Mouse (Mus musculus) hindbrain, embryonic 10.5 days (tissue): ENCODE measurements around the gene Igf1r. TPM values are rescaled to one million over a fixed set of nuclear protein-coding genes. Genes with fewer than 3 reads are reported as not detected.
A peak's percentile ranks its signal among the peaks of the same experiment; 100 is the strongest.

ENCODE experiments used
- DNase-seq: peaks from one replicate; pipeline ENCODE4 v3.0.0-alpha.2; 2017; ENCODE audit warnings: low spot score
- H3K27ac ChIP-seq: fragments of 300-500 bp; sonication (generic); 2 replicates; pipeline ENCODE4 v1.5.1; 2016; ENCODE audit warnings: mild to moderate bottlenecking, moderate library complexity
- H3K27me3 ChIP-seq: fragments of 300-500 bp; sonication (generic); 2 replicates; pipeline ENCODE4 v1.6.1; 2016; ENCODE audit warnings: mild to moderate bottlenecking; ENCODE audit not compliant: poor library complexity, insufficient read depth, severe bottlenecking
- H3K36me3 ChIP-seq: fragments of 300-500 bp; sonication (generic); 2 replicates; pipeline ENCODE4 v1.6.1; 2016; ENCODE audit warnings: mild to moderate bottlenecking, moderate library complexity
- H3K4me1 ChIP-seq: fragments of 300-500 bp; sonication (generic); replicated peaks from 2 replicates; pipeline ENCODE4 v1.6.1; 2016; ENCODE audit warnings: mild to moderate bottlenecking
- H3K4me3 ChIP-seq: fragments of 300-500 bp; sonication (generic); 2 replicates; pipeline ENCODE4 v1.5.1; 2016; ENCODE audit warnings: mild to moderate bottlenecking, moderate library complexity
- H3K9me3 ChIP-seq: fragments of 300-500 bp; sonication (generic); 2 replicates; pipeline ENCODE4 v1.6.1; 2016; ENCODE audit warnings: mild to moderate bottlenecking, moderate library complexity
- WGBS: fragments of 180-500 bp; shearing (Covaris S2); methylation state at CpG from one replicate; pipeline ENCODE4 v1.1.7; 2016; 5-methylcytosine and 5-hydroxymethylcytosine counted together
- polyA plus RNA-seq: library from polyadenylated mRNA; unstranded; fragments of >200 nt; fragmentation: Nextera tagmentation; extraction: Ambion mirVana; gene quantifications from 2 replicates; pipeline ENCODE4 v1.2.1, GENCODE M21; 2016

Gene Igf1r
- polyA plus RNA-seq, 1 experiment from 2014 or later, result 24.9 TPM

DNA sequence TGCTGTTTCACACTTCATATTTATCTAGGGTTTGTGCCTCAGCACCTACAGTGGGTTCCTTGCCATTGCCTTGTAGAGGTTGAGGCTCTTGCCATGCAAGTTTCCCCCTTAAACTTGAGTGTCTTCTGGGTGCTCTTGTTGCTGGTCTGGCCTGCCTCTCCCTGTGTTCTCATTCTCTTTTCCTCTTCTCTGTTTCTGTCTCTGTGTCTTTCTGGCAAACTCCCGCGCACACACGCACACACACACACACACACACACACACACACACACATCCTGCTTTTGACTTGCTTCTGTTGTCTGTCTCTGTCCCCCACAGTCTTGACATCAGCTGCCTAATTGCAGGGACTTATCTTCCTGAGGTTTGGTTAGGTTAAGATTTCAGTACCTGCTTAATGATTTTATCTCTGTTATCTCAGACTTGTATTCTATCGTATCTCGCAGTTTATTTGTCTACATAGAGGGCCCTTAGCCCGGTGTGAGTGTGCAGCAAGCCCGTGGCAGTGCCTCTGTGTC, 41.8 kb downstream of the Igf1r start:
- WGBS, result 82% methylated on average over 7 of the region's 7 CpGs

GRCm38 (mm10) chr7:67995276-67995675, 42.6 kb downstream of the Igf1r start:
- H3K27ac ChIP-seq, result no peak overlapping the region
- H3K4me1 ChIP-seq, result peaks cover 41% of the 10 kb centered on the region
- H3K27me3 ChIP-seq, result no peaks in the 10 kb centered on the region
- no peaks in the 10 kb centered on the region for H3K9me3 ChIP-seq
- peaks cover 8% of the 10 kb centered on the region; the same call in 1 of the 2 replicates for H3K36me3 ChIP-seq
- 57% methylated on average over 8 of the region's 8 CpGs for WGBS
- no peak for DNase-seq
- H3K4me3 ChIP-seq, result no peak overlapping the region

More for the DNA sequence above, 41.8 kb downstream of the Igf1r start:
- Histone ChIP-seq H3K27ac (no peak overlapping the region), H3K36me3 (0 out of 2 replicates have a peak, but pooled peaks cover 4% of the 10 kb centered on the region), H3K4me3 (no peak overlapping the region), H3K9me3 (no peaks in the 10 kb centered on the region), H3K27me3 (no peaks in the 10 kb centered on the region), H3K4me1 (peaks cover 41% of the 10 kb centered on the region)
- no peak for DNase-seq

DNA sequence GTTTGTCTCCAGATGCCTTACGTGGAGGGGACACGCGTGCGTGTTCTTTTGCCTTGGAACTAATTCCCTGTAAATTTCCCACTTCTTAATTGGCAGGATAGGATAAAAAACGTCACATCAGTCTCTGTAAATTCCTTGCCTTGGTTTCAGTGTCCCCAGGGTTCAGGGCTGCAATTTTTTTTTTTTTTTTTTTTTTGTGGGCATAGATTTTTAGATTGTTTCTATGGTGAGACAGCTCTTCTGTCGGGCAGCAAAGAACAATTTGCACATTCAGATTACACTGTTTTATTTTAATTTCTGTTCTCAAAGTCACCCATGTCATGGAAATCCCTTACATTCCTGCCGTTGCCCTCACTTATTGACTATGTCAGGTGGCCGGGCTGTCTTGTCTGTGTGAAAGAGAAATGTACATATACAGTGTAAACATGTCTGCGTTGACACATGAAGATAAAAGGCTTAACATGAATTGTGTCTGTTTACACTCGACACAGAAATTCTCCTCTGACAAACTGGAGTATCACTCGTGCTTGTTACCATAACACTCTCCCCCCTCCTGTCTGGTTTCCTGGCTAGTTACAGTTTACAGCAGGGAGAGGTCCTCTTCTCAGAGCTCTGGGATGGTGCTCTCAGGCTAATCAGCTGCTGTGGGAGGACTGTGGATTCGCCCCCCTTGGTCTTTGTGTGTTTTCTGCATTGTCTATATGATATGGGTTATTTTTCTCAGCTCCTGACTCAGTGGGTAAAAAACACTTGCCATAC, 43.8 kb downstream of the Igf1r start:
- Histone ChIP-seq H3K27ac (no peak overlapping the region), H3K36me3 (peaks cover 19% of the 10 kb centered on the region), H3K4me3 (no peak overlapping the region), H3K27me3 (no peaks in the 10 kb centered on the region), H3K4me1 (peaks cover 41% of the 10 kb centered on the region), H3K9me3 (no peaks in the 10 kb centered on the region)
- no peak for DNase-seq
- 75% methylated on average over 12 of the region's 12 CpGs for WGBS

- no peak overlapping the region for H3K4me3 ChIP-seq
- WGBS, result 86% methylated on average over 5 of the region's 5 CpGs
- no peak overlapping the region for H3K27ac ChIP-seq
- H3K9me3 ChIP-seq, result no peaks in the 10 kb centered on the region
- H3K36me3 ChIP-seq, result peaks cover 56% of the 10 kb centered on the region
- H3K27me3 ChIP-seq, result no peaks in the 10 kb centered on the region
- no peak for DNase-seq
- H3K4me1 ChIP-seq, result peaks cover 22% of the 10 kb centered on the region
Observed at GRCm38 (mm10) chr7:68001269-68001668, 48.6 kb downstream of the Igf1r start.

DNA sequence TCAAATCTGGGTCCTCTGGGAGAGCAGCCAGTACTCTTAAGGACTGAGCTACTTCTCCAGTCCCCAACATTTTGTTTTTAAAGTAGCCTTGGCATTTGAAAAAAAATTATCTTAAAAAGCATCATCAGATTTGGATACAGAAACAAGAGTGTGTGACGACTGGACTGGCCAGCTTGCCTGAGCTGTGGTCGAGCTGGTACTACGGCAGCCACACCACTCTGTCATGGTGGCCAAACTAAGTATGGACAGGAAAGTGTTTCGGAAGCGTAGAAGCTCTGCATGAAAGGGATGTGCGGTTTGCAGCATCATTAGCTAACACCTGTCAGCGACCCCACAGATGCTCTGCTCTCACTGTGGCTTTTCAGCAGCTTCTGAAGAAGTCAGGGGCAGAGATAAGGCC, 53.4 kb downstream of the Igf1r start:
- no peak overlapping the region for H3K4me3 ChIP-seq
- 93% methylated on average over 7 of the region's 7 CpGs for WGBS
- DNase-seq, result no peak
- H3K27ac ChIP-seq, result no peak overlapping the region
- peaks cover 22% of the 10 kb centered on the region for H3K4me1 ChIP-seq
- H3K9me3 ChIP-seq, result no peaks in the 10 kb centered on the region
- peaks cover 84% of the 10 kb centered on the region for H3K36me3 ChIP-seq
- H3K27me3 ChIP-seq, result no peaks in the 10 kb centered on the region

DNA sequence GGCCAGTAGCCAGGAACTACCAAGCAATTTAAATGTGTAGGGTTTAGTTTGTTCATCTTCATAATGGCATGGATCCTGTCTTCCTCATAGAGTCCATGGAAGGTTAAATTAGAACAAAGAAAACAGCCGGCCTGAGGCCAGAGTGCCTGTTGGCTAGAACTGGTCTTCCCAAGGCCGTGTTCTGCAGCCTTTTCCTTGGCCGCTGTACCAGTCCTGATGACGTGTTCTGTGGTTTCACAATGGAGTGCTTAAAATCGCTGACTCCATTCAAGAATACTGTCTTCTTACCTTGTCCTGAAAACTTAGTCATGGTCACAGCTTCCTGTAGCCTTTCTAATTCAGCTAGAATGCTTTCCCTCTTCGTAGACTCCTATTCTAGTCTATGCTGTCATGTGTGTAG, 53.9 kb downstream of the Igf1r start:
- Histone ChIP-seq H3K27me3 (no peaks in the 10 kb centered on the region), H3K9me3 (no peaks in the 10 kb centered on the region), H3K27ac (no peak overlapping the region), H3K4me3 (no peak overlapping the region), H3K4me1 (peaks cover 23% of the 10 kb centered on the region), H3K36me3 (peaks cover 82% of the 10 kb centered on the region)
- 86% methylated on average over 6 of the region's 6 CpGs for whole genome bisulfite sequencing
- no peak for DNase-seq

GRCm38 (mm10) chr7:68009635-68010034, 57.0 kb downstream of the Igf1r start:
- WGBS, result 52% methylated on average over 8 of the region's 8 CpGs

DNA sequence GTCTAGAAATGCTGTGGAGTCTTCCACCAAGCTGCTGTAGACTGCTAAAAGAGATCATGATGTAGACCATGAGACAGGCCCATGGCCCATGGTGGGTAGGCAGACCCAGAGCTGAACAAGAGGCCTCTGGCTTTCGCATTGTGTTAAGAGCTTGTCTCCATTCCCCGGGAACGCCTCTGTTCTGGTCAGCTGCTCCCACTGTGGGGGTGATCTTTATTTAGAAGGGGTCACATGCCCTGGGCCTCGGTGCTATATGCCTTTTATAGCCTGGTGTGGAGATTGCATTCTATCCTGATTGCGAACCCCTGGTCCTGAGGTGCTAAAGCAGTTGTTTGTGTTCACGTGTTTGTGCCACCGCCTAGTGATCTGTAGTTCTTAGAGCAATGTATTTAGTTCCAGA, 57.5 kb downstream of the Igf1r start:
- peaks cover 74% of the 10 kb centered on the region for H3K36me3 ChIP-seq
- H3K4me3 ChIP-seq, result no peak overlapping the region
- WGBS, result 52% methylated on average over 7 of the region's 7 CpGs
- H3K27me3 ChIP-seq, result no peaks in the 10 kb centered on the region
- H3K9me3 ChIP-seq, result no peaks in the 10 kb centered on the region; the same call in 1 of the 2 replicates
- H3K27ac ChIP-seq, result 0 out of 2 replicates have a peak overlapping the region, but pooled peaks have one; percentile 25
- peaks cover 49% of the 10 kb centered on the region for H3K4me1 ChIP-seq
- DNase-seq, result no peak

More at GRCm38 (mm10) chr7:68009635-68010034, 57.0 kb downstream of the Igf1r start:
- Histone ChIP-seq H3K4me1 (peaks cover 49% of the 10 kb centered on the region), H3K36me3 (peaks cover 74% of the 10 kb centered on the region), H3K4me3 (no peak overlapping the region), H3K27me3 (no peaks in the 10 kb centered on the region), H3K9me3 (no peaks in the 10 kb centered on the region), H3K27ac (0 out of 2 replicates have a peak overlapping the region, but pooled peaks have one; percentile 25)
- no peak for DNase-seq

DNA sequence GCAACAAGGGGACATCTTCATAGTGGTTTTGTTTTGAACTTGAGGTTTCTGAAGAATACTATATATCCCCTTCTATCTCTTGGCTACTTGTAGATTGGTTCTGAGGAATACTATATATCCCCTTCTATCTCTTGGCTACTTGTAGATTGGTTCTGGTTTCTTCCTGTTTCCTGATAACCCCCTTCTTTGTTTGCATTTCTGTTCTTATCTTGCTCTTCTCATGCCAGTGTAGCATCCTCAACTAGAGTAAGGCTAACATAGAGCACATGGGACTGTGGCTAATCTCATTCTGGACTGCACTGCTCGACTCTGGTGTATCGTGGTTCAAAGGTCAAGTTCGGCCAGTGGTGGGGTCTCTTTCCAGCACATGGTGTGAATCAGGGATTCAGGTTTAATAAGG, 58.2 kb downstream of the Igf1r start:
- Histone ChIP-seq H3K4me3 (no peak overlapping the region), H3K9me3 (peaks cover 5% of the 10 kb centered on the region), H3K4me1 (peaks cover 49% of the 10 kb centered on the region), H3K27me3 (no peaks in the 10 kb centered on the region), H3K36me3 (peaks cover 77% of the 10 kb centered on the region), H3K27ac (no peak overlapping the region)
- no peak for DNase-seq
- WGBS, result 73% methylated on average over 3 of the region's 3 CpGs

DNA sequence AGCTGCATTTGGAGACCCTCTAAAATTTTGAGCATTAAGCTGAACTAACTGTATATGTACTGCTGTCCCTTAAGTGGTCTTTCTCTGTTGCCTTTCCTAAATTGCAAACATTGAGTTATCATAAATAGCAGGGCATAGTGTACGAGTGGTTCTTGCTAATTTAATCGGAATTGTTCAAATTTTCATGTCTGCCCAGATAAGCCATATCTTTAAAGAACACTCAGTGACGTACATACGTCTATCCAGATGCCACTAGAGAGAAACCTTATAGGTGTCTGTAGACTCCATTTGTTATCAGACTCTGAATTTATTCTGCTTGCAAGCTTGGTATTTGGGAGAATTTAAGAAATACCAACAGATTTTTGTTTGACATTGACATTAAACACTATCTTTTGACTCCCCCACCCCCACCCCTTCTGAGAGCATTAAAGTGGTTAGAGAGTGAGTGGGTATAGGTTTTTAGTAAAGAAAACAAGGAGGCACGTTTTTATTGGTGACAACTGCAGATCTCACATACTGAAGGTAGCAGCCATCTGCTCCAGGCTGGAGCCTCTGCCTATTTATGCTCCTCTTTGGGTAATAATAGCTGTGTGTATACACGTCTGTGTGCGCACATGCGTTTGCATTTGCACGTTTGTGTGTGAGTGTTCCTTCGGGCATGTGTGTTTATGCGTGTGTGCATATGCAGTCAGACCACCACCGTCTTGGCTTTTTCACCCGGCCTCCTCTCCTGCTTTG, 58.9 kb downstream of the Igf1r start:
- WGBS, result 85% methylated on average over 13 of the region's 13 CpGs
- H3K4me1 ChIP-seq, result peaks cover 49% of the 10 kb centered on the region
- H3K36me3 ChIP-seq, result peaks cover 78% of the 10 kb centered on the region
- no peak for DNase-seq
- no peak overlapping the region for H3K27ac ChIP-seq
- no peak overlapping the region for H3K4me3 ChIP-seq
- H3K27me3 ChIP-seq, result no peaks in the 10 kb centered on the region
- peaks cover 9% of the 10 kb centered on the region for H3K9me3 ChIP-seq

- Histone ChIP-seq H3K4me3 (no peak overlapping the region), H3K9me3 (peaks cover 9% of the 10 kb centered on the region), H3K36me3 (peaks cover 72% of the 10 kb centered on the region), H3K4me1 (peaks cover 49% of the 10 kb centered on the region), H3K27ac (0 out of 2 replicates have a peak overlapping the region, but pooled peaks have one; percentile 56), H3K27me3 (no peaks in the 10 kb centered on the region)
- no peak for DNase-seq
- WGBS, result 59% methylated on average over 6 of the region's 6 CpGs
Observed at GRCm38 (mm10) chr7:68012123-68012474, 59.5 kb downstream of the Igf1r start.

DNA sequence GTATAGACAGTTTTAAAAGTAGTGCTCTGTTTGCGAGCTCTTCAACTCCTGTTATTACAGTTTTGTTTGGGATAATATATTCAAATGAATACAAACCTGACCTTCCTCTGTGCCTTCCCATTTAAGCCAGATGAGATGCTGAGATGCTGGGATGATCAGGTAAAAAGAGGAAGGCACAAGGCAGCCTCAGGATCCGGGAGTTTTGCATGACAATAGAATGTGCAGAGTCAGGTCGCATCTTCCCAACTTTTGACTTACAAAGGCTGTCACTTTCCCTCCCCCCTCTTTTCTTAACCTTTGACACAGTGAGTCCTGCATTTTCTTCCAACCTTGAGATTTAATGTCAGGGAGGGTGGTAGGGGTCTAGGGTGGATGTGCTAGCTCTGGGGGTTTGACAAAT, 61.9 kb downstream of the Igf1r start:
- H3K4me3 ChIP-seq, result no peak overlapping the region
- H3K4me1 ChIP-seq, result peaks cover 48% of the 10 kb centered on the region
- H3K27me3 ChIP-seq, result no peaks in the 10 kb centered on the region
- H3K27ac ChIP-seq, result no peak overlapping the region
- H3K36me3 ChIP-seq, result peaks cover 49% of the 10 kb centered on the region
- WGBS, result 76% methylated on average over 3 of the region's 3 CpGs
- H3K9me3 ChIP-seq, result peaks cover 9% of the 10 kb centered on the region
- no peak for DNase-seq

GRCm38 (mm10) chr7:68015404-68015803, 62.8 kb downstream of the Igf1r start:
- Histone ChIP-seq H3K4me3 (no peak overlapping the region), H3K36me3 (peaks cover 45% of the 10 kb centered on the region), H3K27me3 (no peaks in the 10 kb centered on the region), H3K9me3 (peaks cover 9% of the 10 kb centered on the region), H3K27ac (no peak overlapping the region), H3K4me1 (peaks cover 40% of the 10 kb centered on the region)
- no peak for DNase-seq
- WGBS, result 100% methylated on average over 3 of the region's 3 CpGs
